Mouse (Mus musculus) lung, postnatal 4 days (tissue): ENCODE results near the gene Ifrd2.

Experiments
- DNase-seq, 2 experiments: peaks; one replicate each; pipeline ENCODE4 v3.0.0; 2021

The Ifrd2 gene

DNA sequence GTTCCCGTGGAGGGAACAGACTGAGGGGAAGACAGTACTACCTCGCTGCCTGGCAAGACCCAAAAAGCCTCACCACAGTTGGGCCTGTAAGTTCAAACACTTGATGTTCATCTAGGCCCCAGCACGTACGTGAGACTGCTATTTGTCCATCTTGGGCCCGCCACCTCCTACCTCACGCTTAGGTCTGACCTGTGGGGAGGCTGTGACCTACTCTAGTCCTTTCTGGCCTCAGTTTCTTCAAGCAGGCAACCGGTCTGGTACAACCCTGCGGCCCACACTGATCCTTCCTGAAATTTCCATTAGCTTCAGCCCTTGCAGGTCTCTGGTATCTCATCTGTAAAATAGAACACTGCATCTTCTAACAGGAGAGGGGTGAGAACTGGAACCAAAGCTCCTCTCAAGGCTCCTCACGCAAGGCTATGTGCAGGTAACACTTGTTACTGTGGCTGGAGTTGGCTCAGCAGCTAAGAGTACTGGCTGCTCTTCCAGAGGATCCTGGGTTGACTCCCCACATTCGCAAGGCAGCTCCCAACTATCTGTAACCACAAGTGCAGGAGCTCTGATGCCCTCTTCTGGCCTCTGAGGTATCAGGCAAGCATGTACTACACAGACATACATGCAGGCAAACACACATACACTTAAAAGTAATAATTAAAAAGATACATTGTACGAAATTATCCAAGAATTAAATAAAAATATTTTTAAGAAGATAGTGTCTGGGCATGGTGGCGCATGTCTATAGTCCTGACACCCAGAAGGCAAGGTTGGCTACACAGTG, 38.1 kb downstream of the Ifrd2 start:
- no peak for DNase-seq

DNA sequence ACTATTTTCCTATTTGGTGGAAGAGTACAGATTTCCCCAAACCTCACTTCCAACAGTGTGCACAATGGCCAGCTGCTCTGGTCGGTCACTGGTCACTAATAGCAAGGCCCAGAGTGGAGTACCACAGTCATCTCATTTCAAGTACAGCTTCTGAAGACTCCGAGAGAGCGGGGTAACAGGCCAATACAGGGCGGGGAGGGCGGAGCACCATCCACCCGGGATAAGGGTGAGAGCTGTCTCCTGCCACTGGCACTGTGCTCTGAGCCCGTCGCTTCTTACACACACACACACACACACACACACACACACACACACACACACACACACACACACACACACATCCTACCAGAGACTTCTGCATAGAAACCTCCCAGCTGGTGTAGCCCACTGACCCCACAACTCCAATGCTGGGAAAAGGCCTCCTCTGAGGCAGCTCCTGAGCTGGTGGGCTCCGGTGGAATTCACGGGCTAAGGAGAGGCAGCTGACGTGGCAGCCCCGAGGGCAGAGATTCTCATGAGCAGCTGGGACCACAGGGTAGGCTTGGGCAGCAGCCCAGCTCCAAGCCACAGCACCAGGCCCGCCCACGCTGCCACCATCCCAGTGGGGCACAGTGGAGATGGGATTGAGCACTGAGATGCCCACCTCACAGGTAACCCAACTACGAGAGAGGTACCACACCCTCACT, 38.9 kb downstream of the Ifrd2 start:
- no peak for DNase-seq

DNA sequence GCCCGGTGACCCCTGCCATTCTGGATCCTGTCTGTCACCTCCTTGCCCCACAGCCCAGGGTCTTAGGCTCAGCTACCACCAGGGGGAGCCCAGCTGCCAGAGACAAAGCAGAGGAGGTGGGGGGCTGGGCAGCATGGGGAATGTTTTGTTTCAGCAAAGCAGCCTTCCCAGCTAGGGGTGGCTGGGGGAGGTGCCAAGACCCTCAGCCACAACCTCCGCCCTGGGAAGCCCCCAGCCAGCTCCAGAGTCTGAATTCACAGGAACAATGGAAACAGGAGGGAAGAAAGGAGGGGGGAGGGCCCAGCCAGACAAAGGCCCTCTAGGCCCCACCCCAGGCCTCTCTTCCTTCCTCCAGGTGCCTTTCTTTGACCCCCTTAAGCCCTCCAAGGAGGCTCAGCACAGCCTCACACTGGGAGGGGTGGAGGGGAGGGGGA, 39.4 kb downstream of the Ifrd2 start:
- peak; percentile 91 to 92 for DNase-seq

DNA sequence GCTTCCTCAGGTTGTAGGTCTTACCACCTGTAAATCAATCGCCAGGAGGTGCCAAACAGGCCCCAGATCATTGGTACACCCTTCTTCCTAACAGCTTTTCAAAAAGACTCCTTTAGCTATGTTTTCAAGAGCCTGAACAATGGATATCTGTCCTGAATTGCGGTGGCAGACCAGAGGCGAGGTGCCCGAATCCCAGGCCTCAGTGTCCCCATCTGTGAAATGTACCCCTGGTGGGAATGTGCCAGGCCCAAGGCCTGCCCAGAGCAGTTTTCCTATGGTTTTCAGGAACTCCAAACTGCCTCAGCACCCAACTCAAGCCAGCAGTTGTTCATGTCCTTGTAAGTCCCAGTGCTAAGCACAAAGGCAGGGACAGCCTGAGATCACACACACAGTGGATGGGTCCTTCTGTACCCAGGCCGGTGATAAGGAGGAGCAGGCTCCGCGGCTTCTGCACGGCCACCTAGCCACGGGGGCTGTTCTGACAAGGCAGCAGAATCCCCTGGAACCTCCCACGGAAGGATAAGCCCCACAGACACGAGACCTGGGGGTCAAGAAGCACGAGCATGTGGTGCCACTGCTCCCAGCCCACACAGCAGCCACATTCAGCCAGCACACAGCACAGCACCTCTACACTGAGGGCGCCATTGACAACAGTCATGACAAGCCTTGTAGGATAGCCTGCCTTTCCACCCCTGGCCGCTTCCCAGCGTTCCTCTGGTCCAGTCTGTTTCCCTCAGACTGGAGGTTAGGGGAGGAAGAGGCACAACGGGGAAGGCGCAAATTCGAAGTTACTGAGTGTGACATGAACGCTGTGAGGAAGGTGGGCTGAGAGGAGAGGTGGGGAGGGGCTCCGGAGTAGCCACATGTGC, 40.2 kb downstream of the Ifrd2 start:
- no peak for DNase-seq

DNA sequence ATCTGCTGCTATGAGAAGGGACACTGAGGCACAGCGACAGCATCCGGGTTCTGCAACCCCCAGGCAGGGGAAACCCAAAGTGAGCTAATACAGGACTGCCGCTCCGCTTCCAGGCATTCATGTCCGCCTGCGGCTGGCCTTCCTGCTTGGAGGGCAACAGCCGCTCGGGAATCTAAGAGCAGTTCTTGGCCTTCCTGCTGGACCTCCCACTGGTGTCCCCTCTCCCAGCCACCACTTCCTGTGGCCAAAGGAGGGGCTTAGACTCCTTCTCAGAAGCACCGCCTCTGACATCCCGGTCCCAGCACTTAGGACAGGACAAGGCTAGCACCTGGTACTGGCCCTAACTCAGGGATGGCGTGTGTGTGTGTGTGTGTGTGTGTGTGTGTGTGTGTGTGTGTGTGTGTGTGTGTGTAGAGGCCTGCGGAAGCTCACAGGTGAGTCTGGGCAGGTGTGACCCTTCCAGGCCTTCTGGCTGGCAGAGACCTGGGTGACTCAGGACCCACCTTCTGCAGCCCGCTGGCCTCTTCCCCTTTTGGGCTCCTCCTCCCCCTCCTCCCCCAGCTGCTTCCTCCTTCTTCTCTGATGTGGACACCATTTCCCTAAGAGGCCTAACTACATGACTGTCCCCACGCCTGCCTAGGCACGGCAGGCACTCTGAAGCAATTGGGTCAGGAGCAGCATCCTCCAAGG, 41.4 kb downstream of the Ifrd2 start:
- peak; percentile 74 to 84 for DNase-seq

DNA sequence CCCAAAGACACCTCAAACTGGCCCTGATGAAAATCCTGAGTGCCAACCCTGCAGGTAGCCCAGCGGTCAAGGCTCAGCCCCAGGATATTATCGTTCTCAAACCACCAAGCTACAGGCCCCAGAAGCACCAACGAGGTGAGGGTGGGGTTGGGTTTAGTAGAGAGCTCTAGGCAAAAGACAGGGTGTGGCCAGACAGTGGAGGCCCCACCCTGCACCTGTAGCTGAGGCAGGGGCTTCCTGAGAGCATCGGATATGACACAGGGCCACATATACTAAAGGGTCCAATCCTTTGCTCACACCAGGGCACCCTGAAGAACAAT, 41.9 kb downstream of the Ifrd2 start:
- no peak for DNase-seq

DNA sequence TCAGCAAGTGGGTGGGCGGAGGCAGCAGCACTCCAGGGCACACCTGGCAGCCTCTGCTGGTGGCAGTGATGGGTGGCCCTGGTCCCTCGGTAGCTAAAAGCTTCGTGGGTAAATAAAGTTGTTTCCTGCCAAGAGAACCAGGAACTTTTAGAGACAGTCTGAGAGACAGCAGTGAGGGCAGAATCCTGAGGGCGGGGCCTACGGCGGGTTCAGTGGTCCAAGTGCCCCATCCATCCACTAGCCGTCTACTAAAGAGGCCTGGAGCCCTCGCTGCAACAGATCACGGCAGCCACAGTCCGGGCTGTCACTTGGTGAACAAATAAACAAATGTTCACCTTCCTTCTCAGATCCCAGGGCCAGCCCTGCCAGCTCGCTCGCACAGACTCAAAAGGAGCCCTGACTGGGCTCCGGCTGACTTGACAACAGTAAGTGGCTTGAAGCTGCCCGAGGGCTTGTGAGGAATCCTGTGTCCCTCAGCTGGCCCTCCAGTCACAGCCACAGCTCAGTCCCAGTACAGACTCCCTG, 42.5 kb downstream of the Ifrd2 start:
- peak in 1 of 2 experiments; percentile 40 for DNase-seq

DNA sequence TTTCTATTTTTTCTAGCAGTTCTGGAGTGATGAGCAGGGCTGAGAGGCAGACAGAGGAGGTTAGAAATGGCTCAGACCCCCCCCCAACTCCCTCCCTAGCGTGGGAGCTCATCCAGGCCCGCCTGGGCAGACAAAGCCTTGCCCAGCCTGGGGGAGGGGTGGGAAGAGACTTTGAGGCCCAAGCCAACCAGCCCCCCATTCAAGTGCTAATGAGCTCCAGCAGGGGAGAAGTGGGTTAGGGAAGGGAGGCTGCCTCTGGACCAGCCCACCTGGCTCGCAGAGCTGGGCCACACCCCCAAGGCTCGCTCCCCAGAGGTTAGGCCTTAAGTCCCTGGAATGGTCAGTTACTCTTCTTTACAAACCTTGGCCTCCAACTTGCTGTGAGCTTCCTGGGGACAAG, 43.1 kb downstream of the Ifrd2 start:
- DNase-seq: no peak

DNA sequence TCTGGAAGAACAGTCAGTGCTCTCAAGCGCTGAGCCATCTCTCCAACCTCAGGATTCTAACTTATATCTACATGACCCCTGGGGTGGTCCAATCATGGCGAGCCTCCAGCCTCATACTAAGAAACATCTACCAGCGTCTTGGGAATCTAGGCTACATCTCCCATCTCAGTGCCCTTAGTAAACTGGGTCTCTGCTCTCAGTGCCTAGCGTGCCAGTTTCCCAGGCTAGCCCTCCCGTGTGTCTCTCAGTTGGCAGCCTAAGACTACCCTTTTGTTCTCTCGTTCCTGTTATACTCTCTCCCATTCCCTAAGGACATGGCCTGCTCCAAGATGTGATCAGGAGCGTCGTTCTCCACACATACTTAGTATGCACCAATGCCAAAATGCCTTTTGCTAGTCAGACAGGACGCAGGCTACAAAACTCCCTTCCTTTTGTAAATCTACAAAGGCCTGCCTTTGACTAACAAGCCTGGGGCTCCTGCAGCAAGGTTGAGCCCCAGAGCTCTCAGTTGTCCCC, 43.9 kb downstream of the Ifrd2 start:
- no peak for DNase-seq

DNA sequence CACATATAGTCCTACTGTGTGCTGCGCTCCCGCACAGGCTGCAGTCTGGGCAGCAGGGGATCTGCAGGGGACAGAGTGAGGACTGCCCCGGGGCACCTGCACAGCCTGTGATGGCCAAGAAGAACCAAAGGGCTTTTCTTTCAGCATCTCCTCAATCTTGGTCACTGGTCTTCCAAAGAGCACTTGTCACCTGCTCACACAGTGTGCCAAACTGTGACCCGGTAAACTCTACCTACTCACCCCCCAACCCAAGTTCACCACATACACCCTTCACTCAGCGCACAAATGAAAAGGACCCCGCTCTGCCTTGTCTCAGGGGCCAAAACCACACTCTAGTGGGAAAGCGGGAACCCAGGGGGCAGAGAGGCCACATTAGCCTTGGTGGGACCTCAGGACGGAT, 44.4 kb downstream of the Ifrd2 start:
- no peak for DNase-seq

DNA sequence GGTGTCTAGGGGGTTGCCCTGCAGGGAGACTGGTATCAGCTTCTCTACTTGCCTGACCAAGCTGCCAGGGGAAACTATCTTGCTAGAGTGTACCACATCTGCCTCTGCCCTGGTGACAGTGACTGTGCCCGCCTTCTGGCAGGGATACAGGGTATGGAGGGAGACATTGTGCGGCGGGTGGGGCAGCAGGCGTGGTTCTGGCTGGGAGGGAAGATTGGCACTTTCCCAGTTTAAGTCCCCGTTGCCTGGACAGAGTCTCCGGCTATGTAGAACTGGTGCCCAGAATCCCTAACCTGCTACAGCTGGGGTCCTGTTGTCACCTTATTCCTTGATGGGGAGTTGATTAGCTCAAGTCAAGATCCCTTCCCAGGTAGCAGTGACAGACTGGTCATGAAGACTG, 45.0 kb downstream of the Ifrd2 start:
- peak; percentile 76 to 83 for DNase-seq

DNA sequence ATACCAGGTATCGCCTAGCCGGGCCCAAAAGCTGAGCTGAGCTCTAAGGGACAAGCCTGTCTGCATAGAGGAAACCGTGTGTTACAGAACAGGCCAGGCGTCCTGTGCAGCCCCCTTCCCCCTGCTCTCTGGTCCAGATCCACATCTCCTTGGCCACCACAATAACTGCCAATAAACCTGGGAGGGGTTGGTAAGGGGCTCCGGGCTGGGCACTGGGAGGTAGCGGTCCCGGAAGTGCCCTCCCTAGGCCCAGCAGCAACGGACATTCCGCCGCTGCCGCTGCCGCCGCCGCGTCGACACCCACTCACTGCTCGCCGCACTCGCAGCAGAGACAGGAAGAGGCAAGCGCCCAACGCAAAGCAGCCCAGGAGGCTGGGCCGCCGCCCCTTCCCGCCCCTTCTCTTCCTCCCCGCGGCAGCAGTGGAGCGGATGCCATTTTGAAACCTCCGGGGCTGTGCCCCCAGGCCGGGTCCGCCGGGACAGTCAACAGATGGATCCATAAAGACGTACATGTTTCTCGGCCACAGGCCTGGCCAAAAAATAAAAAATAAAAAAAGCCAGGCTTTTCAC, 45.7 kb downstream of the Ifrd2 start:
- peak; percentile 91 to 94 for DNase-seq

DNA sequence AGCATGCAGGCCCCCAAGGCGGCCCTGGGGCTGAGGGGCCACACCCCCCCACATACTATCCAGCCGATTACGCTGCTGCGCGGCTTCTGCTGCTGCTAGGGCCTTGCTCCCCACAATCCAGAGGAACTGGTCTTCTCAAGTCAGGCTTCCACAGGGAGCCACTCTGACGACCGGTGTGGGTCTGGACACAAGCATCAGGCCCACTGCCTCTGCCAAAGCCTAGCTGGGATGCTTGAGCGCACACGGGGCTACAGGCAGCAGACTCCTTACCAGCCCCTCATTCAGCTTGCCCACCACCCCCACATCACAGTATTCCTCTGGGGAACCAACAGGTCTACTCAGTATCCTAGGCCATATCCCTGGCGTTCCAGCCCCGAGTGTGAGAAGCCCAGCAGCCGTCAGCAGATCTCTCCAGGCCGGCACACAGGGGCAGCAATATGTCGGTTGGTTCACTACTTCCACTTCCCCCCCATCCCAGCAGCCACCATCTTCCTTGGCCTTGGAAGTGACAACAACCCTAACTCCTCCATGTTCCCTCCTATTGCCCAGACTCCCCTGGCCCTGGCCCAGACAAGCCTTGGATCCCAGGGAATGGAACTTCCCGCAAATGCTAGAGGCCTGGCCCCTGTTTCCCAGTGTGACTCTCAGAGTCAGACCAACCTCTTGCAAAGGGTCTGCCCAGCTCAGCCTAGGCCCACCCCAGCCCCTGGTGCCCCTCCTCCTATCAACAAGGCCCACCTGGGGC, 46.4 kb downstream of the Ifrd2 start:
- peak; percentile 56 to 60 for DNase-seq

DNA sequence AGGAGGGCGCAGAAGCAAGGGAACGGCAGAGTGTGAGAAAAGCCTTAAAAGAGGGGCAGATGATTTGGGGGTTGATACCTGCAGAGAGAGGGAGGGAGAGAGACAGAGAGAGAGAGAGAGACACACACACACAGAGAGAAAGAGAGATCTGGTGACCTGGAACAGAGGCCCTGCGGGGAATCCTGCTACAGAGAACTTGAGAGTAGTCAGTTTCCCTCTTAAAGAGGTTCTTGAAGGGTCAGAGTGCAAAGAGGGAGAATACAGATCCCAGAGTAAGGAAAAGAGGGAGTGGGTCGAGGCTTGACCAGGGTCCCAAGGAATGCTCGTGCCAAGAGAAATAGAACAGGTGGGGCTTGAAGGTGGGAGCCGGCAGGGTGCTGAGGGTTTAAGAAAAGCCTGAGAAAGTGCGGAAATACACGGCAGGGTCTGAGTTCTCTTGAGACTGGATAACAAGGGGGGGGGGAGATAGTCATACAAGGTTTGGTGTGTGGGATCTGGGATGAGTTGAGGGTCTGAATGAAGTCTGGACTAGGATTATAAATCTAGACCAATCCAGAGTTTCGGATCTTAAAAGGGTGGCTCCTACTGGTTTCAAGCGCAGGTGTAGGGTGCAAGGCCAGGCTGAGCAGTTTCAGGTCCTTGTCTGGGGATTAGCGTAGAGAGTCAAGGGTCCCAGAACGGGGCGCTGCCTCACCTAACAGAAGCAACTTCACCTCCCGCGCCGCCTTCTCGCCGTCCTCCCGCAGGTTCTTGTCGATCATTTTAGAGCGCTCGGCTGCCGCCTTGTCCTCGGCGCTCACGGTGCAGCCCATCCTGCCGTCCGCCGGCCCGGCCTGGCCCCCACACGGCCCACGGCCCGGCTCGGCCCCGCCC, 47.2 kb downstream of the Ifrd2 start:
- no peak for DNase-seq

DNA sequence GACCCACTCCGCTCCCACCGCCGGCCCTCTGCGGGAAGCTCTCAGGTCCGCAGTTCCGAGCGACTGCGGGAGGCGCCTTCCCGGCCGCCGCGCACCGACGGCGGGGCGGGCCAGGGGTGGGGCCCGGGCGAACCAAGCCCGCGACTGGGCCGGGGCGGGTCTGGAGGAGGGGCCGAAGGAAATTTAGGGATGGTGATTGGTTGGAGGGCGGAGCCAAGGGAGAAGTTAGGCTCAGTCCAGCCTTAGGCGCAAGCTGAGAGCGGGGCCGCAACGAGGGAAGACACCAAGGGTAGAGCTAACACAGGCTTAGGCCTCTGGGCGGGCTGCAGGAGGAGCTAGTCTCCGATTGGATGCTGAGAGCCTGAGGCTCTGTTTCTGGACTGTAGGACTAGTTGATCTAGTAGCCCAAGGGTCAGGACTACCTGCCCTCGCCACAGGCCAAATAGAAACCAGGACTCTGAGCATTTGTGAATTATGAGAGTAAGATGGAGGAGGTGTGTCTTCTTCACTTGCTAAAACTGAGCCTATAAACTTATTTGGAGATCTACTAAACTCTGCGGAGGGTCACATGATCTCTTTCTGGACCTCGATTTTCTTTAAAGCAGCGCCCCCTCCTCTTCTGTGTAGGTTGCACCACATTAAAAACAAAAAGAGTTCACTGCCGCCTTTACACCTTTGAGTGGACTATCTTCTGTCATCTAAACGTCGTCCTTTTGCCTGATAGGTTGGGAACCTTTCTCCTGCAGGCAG, 48.0 kb downstream of the Ifrd2 start, which contains the start of gene Gnai2:
Gnai2 (minus strand) TSS at position 89 of the 750 bp plus-strand sequence.
- DNase-seq: peak; percentile 98 to 99

DNA sequence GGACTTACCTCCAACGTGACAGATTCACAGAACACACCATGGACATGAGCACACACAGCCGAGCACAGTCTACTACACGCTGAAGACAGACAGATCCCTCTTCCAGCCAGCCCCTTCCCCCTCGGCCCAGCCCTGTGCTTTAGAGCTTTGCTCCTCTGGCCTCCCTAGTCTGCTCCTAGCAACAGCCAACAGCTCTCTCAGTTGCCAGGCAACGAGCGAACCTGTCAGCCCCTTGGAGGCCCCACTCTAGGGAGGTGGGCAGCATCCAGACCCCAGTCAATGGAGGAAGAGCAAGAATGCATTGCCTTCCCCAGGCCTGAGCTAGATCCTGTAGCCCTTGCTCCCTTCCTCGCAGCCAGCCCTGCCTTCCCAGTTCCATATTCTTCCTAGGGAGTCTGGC, 49.6 kb downstream of the Ifrd2 start:
- peak in 1 of 2 experiments; percentile 18 for DNase-seq

DNA sequence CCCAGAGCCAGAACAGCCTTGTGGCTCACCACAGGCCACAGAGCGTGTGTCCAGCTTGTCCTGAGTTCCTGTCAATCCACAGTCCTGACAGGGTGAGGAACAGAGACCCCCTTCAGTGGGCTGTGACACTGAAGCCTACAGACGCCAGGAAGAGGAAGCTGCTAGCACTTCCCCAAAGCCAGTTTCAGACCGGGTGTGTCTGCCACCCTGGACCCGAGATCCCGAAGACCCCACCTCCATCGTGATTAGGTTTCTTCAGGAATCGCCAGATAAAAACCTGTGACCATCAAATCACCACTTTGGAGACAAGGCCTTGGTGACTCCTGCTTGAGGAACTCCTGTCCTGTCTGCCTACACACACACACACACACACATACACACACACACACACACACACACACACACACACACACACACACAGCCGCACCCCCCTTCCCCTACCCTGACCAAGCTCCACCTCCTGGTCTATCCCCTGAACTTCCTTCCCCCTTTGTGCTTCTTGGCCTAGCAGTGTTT, 52.9 kb downstream of the Ifrd2 start:
- peak; percentile 60 to 63 for DNase-seq

DNA sequence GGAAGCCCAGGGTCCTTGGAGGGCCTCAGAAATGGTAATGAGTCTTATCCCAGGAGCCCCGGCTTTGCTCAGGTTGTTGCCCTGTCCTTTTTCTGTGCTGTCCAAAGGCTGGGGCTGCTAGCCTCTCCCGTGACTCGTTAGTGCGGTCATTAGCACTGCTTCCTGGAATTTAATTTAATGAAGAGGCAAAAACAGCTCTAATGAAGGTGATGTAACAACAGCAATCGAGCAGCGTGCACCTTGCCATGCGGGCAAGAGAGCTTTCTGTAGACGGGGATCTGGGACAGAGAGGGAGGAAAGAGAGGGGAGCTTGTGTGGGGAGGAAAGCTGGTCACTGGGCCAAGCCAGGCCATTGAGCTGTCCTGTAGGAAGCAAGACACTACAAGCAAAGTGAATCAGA, 54.2 kb downstream of the Ifrd2 start:
- DNase-seq: no peak
